Mouse (Mus musculus) layer of hippocampus, postnatal 36 days (tissue): ENCODE data around the gene Hs6st3. TPM values are rescaled to one million over a fixed set of nuclear protein-coding genes. Genes with fewer than 3 reads are reported as not detected.
A peak's percentile ranks its signal among the peaks of the same experiment; 100 is the strongest.

Experiments
- DNase-seq, 2 experiments: peaks; one replicate each; pipeline ENCODE4 v3.0.0; 2022
- total RNA-seq, 2 experiments: library from RNA; stranded (reverse); gene quantifications; 2 replicates each; pipeline ENCODE4 v1.2.3; 2021

Hs6st3 gene
- total RNA-seq, 2 experiments from 2014 or later, result 61.4 to 70.5 TPM

GRCm38 (mm10) chr14:119800856-119801255, 662.7 kb downstream of the Hs6st3 start:
- DNase-seq, result no peak

GRCm38 (mm10) chr14:119813898-119814297, 675.8 kb downstream of the Hs6st3 start:
- DNase-seq, result no peak

- DNase-seq, result no peak
These were observed 677.5 kb downstream of the Hs6st3 start for GRCm38 (mm10) chr14:119815616-119816015.

GRCm38 (mm10) chr14:119820562-119820961, 682.4 kb downstream of the Hs6st3 start:
- no peak for DNase-seq

- no peak for DNase-seq
These were observed 693.2 kb downstream of the Hs6st3 start for GRCm38 (mm10) chr14:119831165-119832011.

GRCm38 (mm10) chr14:119832012-119832325, 693.8 kb downstream of the Hs6st3 start:
- DNase-seq, result no peak

GRCm38 (mm10) chr14:119832940-119833339, 694.8 kb downstream of the Hs6st3 start:
- no peak for DNase-seq

GRCm38 (mm10) chr14:119834008-119834700, 696.0 kb downstream of the Hs6st3 start:
- no peak for DNase-seq

- no peak for DNase-seq
These were observed 697.9 kb downstream of the Hs6st3 start for GRCm38 (mm10) chr14:119836051-119836450.

- no peak for DNase-seq
These were observed 709.4 kb downstream of the Hs6st3 start for GRCm38 (mm10) chr14:119847540-119847939.

- no peak for DNase-seq
These were observed 710.7 kb downstream of the Hs6st3 start for GRCm38 (mm10) chr14:119848759-119849298.

- no peak for DNase-seq
These were observed 711.2 kb downstream of the Hs6st3 start for GRCm38 (mm10) chr14:119849338-119849737.

GRCm38 (mm10) chr14:119852139-119852538, 714.0 kb downstream of the Hs6st3 start:
- DNase-seq, result peak in 1 of 2 experiments; percentile 37

- DNase-seq, result peak; percentile 50 to 53
These were observed 719.5 kb downstream of the Hs6st3 start for GRCm38 (mm10) chr14:119857338-119858291.

GRCm38 (mm10) chr14:119873617-119874016, 735.5 kb downstream of the Hs6st3 start:
- DNase-seq, result no peak

GRCm38 (mm10) chr14:119892922-119893321, 754.8 kb downstream of the Hs6st3 start:
- DNase-seq, result no peak

GRCm38 (mm10) chr14:119895097-119895496, 757.0 kb downstream of the Hs6st3 start:
- no peak for DNase-seq

GRCm38 (mm10) chr14:119895765-119896465, 757.8 kb downstream of the Hs6st3 start:
- DNase-seq, result no peak

GRCm38 (mm10) chr14:119902486-119902885, 764.3 kb downstream of the Hs6st3 start:
- DNase-seq, result no peak

GRCm38 (mm10) chr14:119908032-119908675, 770.0 kb downstream of the Hs6st3 start:
- DNase-seq, result no peak

- no peak for DNase-seq
These were observed 776.4 kb downstream of the Hs6st3 start for GRCm38 (mm10) chr14:119914508-119914907.
